Mouse (Mus musculus) CH12.LX (cell line): ENCODE results near the gene Wbp2.

ENCODE experiments used
- CTCF ChIP-seq, 2 experiments: IDR thresholded peaks in 1 of 2; conservative IDR thresholded peaks in 1 of 2; 2 replicates each; pipeline ENCODE4 v1.5.1; 2011 to 2012; ENCODE audit warnings: low read depth in 2 of 2, low read length in 2 of 2, improper control_type of control experiment in 1 of 2, inconsistent platforms in 1 of 2, mild to moderate bottlenecking in 1 of 2, moderate library complexity in 1 of 2
- MEF2A ChIP-seq: IDR thresholded peaks from 2 replicates; pipeline ENCODE4 v1.6.1; 2014; ENCODE audit warnings: low read depth, mild to moderate bottlenecking, inconsistent platforms, low read length, improper control_type of control experiment, borderline replicate concordance

DNA sequence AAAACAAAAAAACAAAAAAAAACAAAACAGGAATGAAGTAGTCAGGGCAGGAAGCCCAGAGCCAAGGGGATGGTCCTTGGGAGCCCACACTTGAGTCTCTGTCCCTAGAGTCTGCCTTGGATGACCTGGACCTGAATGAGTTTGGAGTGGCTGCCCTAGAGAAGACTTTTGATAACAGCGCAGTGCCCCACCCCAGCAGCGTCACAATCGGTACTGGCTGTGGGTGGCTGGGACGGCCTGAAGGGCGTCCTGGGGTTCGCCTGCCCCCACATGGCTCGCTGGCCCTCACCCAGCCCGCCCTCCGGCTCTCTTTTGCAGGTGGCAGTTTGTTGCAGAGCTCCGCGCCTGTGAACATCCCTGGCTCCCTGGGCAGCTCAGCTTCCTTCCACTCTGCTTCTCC, 30.9 kb downstream of the Wbp2 start:
- TF ChIP-seq MEF2A = no peak
- no peak for TF ChIP-seq CTCF (conservative IDR thresholded peaks at IDR 0.05 in 1 of 2, IDR thresholded peaks at IDR 0.05 in 1 of 2; ENCODE audit: low read depth in 2 of 2, low read length in 2 of 2)
